Mouse (Mus musculus) kidney, adult 8-10 months (tissue): ENCODE measurements around the gene Gm10354.
"Not testable (repeated sequence)": the region's sequence is repeated elsewhere in the genome, so short reads cannot be mapped to it uniquely, and the experiment has no call there.

Source experiments
- DNase-seq, 2 experiments: peaks; one replicate each; pipeline ENCODE4 v3.0.0; 2022

Gm10354 gene

DNA sequence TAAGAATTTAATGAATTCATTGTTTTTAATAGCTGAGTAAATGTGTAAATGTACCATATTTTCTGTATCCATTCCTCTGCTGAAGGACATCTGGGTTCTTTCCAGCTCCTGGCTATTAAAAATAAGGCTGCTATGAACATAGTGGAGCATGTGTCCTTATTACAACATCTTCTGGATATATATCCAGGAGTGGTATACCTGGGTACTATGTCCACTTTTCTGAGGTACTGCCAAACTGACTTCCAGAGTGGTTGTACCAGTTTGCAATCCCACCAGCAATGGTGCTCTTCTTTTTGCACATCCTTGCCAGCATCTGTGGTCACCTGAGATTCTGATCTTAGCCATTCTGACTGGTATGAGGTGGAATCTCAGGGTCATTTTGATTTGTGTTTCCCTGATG is 25.1 kb downstream of the Gm10354 start:
- DNase-seq, result not testable (repeated sequence)

DNA sequence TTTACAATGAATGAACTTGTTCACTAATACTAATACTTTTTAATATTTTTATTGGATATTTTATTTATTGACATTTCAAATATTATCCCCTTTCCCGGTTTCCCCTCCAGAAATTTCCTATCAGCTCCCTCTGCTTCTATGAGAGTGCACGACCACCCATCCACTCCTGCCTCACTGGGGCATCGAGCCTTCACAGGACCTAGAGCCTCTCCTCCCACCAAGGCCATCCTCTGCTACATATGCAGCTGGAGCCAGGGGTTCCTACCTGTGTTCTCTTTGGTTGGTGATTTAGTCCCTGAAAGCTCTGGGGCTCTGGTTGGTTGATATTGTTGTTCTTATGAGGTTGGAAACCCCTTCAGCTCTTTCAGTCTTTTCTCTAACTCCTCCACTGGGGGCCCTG is 26.0 kb downstream of the Gm10354 start:
- not testable (repeated sequence) for DNase-seq

DNA sequence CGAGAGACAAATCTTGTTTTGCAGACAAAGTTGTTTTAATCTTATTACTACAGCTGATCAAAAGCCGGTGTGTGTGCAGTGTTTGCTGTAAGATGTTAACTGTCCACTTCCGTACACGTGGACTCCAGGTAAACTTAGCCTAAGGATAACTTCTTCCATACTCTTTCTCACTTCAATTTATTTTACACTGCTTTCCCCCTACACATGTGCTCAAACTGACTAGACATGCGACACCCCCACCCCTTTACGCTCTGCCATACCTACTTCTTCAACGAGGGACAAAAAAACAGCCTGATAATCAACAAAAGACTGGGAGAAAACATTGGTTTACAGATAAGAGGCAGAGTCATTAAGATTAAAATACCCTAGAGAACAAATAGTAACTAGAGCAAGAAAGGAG is 26.9 kb downstream of the Gm10354 start:
- not testable (repeated sequence) for DNase-seq

DNA sequence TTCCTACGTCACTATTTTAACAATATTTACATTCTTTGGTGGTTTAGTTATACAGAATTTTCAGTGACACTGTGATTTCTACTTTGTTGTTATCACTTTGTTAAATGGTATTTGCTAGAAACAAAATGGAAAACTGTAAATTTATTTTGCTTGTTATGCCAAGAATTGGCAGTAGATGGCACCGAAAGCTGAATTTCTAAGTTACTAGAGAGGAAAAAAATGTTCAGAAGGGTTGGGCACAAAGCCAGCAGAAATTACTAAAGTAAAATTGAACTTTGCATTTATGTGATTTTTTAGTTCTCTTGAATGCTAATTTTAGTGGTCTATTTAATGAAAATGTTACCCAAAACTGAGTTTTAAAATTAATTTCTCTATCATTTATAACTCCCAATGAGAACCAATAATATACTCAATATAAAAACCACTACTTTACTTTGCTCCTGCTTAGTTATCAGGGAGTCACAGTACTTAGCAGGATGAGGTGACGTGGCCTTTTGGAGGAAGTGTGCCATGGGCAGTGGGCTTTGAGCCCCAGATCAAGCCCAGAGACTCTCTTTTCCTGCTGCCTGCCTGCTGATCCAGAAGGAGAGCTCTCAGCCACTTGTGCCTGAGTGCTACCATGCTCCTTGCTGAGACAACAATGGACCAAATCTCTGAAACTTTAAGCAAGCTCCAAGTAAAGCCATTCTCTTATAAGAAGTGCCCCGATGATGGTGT is 31.1 kb downstream of the Gm10354 start:
- peak in 1 of 2 experiments; percentile 9 for DNase-seq

DNA sequence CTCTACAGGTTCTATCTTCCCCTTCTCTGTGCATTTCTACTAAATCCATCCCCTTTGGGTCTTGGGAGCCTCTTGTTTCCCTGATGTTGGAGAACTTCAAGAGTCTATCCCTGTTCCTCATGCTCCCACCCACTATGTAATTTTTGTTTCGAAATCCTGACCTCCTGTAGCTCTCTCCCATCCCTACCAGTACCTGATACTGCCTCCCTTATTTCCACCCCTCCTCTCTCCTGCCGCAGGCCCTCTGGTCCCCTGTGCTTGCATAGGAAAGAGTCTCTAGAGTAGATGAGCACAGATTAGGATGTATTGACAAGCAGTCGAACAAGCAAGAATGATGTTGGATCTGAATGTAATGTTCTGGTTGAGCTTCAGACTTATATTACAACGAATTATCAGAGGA is 33.2 kb downstream of the Gm10354 start:
- DNase-seq, result not testable (repeated sequence)

DNA sequence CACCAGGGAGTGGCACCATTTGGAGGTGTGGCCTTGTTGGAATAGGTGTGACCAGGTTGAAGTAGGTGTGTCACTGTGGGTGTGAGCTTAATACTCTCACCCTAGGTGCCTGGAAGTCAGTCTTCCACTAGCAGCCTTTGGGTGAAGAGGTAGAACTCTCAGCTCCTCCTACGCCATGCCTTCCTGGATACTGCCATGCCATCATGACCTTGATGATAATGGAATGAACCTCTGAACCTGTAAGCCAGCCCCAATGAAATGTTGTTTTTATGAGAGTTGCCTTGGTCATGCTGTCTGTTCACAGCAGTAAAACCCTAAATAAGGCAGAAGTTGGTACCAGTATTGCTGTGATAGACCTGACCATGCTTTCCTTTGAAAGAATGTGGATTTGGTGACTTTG is 37.7 kb downstream of the Gm10354 start:
- not testable (repeated sequence) for DNase-seq

DNA sequence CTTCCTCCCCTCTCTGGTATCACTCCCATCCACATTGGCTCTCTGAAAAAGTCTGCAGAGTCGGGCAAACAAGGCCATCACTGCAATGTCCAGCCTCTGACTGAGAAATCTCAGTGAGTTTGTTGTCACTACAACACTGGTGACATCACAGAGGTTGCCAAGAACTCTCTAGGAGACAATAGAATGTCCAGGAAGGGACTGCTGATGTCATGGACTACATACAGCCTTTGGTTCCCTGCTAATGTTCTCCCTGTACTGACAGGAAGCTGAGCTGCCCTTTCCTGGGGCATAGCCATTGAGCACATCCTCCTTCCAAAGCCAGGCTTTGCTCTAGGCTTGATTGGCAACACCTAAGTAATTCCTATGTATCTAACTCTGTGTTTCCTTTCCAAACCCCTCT is 40.4 kb downstream of the Gm10354 start, which contains the start of gene Speer4e:
TSS of gene Speer4e (minus strand) at position 101 of the 400 bp plus-strand sequence.
- not testable (repeated sequence) for DNase-seq

DNA sequence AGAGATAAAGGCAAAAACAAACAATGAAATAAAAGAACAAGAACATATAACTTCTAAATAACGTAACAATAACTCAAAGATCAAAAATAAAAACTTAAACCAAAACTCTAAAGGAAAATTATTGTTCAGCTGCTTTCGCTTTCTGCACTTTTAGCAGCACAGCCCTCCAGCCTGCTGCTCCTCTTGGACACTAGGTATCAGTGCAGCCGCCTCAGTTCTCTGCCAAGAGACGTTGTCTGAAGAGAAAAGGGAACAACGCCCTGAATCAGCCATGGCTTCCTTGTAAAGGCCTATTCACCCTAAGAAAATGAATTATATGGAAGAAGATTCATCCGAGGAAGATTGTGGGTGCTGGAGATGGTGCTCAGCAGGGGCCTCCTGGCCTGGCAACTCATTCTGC is 45.0 kb downstream of the Gm10354 start:
- DNase-seq, result not testable (repeated sequence)

DNA sequence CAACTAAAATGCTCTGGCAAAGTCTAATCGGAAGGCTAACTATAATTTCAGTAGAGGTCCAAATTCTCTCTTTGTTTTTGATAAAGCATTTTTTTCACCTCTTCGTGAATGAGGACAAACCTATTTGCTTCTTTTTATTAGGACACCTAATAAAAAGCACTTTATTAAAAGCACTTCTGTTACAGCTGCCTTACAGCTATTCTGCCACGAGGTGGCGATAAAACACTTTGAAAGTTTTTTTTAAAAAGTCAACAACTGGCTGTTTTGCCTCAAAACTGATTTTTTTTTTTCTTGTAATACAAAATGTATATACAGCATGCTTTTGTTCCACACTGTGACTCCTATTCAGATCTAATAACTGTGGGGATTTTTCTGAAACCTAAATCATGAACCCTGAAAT is 51.7 kb downstream of the Gm10354 start:
- peak in 1 of 2 experiments; percentile 6 for DNase-seq
